Mouse (Mus musculus): ENCODE results near the gene Foxd4.
"Not testable (repeated sequence)": the region's sequence is repeated elsewhere in the genome, so short reads cannot be mapped to it uniquely, and the experiment has no call there.

GRCm38 (mm10) chr19:24875129-24875870 lies 25.7 kb downstream of the Foxd4 start, which contains the start of gene Gm10053:
- TF ChIP-seq POLR2A (IDR thresholded peaks at IDR 0.05; ENCODE audit: borderline replicate concordance, control insufficient read depth, low read depth, low read length); CTCF (IDR thresholded peaks at IDR 0.05; ENCODE audit: control insufficient read depth, insufficient read depth, low read length): not testable (repeated sequence)

Measured in bone marrow, adult 2 months (tissue).